Mouse (Mus musculus): Measurements from ENCODE around the gene Aldh8a1. TPM values are rescaled to one million over a fixed set of nuclear protein-coding genes. Genes with fewer than 3 reads are reported as not detected.
A peak's percentile ranks its signal among the peaks of the same experiment; 100 is the strongest.

The Aldh8a1 gene
- total and polyA plus RNA-seq, 2 experiments = 309 to 384 TPM

DNA sequence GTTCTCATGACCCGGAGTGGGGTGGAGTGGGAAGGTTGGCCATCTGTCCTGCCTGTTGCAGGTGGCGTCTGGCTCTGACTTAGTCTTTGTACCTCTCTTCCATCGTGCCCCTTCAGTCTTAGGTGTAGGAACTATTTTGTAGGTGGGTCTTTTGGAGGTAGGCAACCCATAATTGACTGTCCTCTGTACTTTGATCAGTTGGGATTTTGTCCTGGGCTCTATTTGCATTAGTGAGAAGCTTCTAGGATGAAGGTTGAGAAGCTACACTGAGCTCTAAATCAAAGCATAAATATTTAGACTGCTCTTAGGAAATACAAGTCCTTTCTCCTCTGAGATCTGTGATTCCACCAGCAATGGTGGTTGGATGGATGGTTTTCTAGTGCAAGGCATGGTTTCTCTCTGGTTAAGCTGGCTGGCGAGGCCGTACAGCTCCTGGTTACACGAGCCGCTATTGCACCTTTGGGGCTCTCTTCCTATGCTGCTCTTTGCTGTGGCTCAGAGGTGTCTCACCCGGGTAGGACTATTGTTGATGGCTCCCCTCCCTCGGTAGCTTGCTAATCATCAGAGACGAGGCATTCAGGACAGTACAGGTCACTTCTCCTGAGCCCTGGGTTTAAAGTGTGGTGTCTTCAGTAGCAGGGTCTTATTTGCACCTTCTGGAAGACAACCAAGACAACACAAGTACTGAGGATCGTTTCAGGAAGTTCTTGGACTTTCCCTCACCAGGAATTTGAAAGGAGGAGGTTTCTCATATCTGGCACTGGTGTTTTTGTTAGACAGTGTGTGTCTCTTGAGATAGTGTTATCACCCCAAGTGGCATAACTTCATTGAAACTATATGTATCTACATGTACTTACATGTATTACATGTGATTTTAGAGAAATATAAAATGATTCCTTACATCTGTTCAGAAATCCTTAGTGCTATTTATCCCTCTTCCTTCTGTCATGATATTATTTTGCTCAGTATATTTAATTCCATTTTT lies 26.3 kb upstream of the Aldh8a1 start:
- Histone ChIP-seq H3K4me1 (ENCODE audit: control insufficient read depth, insufficient read depth, low read length) (peaks cover 9% of the 10 kb centered on the region; the same call in 1 of the 2 replicates), H3K79me2 (ENCODE audit: control insufficient read depth, insufficient read depth, low read length) (no peaks in the 10 kb centered on the region), H3K36me3 (ENCODE audit: control insufficient read depth, insufficient read depth, low read length) (peaks cover 37% of the 10 kb centered on the region), H3K4me3 (ENCODE audit: insufficient read depth, low read depth, low read length) (no peak overlapping the region), H3K27ac (replicated peaks; ENCODE audit: insufficient read depth, low read depth, low read length) (peak overlapping the region; percentile 44), H3K27me3 (ENCODE audit: control insufficient read depth, insufficient read depth, low read length) (no peaks in the 10 kb centered on the region), H3K9ac (ENCODE audit: low read depth, low read length) (no peak overlapping the region)
- DNase-seq (ENCODE audit: extremely low read depth, low read depth, low spot score) = peak; percentile 80
- TF ChIP-seq POLR2A (IDR thresholded peaks at IDR 0.05; ENCODE audit: extremely low read depth, insufficient read depth, low read length) (no peak), CTCF (IDR thresholded peaks at IDR 0.05; ENCODE audit: low read depth, low read length) (no peak)
- WGBS = 63% methylated on average over 11 of the region's 11 CpGs

GRCm38 (mm10) chr10:21351766-21352165 lies 25.3 kb upstream of the Aldh8a1 start:
- H3K27me3 ChIP-seq (ENCODE audit: control insufficient read depth, insufficient read depth, low read length) = no peaks in the 10 kb centered on the region
- H3K36me3 ChIP-seq (ENCODE audit: control insufficient read depth, insufficient read depth, low read length) = peaks cover 38% of the 10 kb centered on the region
- no peak overlapping the region for H3K27ac ChIP-seq (replicated peaks; ENCODE audit: insufficient read depth, low read depth, low read length)
- no peaks in the 10 kb centered on the region for H3K79me2 ChIP-seq (ENCODE audit: control insufficient read depth, insufficient read depth, low read length)
- no peak overlapping the region for H3K9ac ChIP-seq (ENCODE audit: low read depth, low read length)
- 70% methylated on average over 12 of the region's 12 CpGs for WGBS
- TF ChIP-seq POLR2A (IDR thresholded peaks at IDR 0.05; ENCODE audit: extremely low read depth, insufficient read depth, low read length) (no peak), CTCF (IDR thresholded peaks at IDR 0.05; ENCODE audit: low read depth, low read length) (no peak)
- H3K4me3 ChIP-seq (ENCODE audit: insufficient read depth, low read depth, low read length) = no peak overlapping the region
- H3K4me1 ChIP-seq (ENCODE audit: control insufficient read depth, insufficient read depth, low read length) = peaks cover 9% of the 10 kb centered on the region; the same call in 1 of the 2 replicates
- DNase-seq (ENCODE audit: extremely low read depth, low read depth, low spot score) = no peak

DNA sequence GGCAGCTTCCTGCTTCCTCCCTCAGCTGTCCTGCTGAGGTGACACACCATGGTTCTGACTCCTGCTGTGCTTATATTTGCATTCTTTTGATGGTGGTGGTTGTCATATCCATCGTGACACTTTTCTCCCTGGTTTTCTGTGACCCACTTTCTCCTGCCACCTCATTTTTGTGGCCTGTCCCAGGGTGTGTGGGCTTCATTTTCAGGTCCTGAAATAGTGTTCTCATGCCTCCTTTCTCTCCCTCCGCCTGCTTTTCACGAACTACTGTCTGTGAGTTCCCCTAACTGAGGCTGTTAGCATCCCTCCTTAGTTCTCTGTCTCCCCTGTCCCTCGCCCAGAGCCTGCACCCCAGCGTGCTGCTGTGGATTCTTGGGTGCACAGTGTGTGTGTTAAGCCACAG lies 23.2 kb upstream of the Aldh8a1 start:
- H3K36me3 ChIP-seq (ENCODE audit: control insufficient read depth, insufficient read depth, low read length) = peaks cover 44% of the 10 kb centered on the region
- no peak for TF ChIP-seq CTCF (IDR thresholded peaks at IDR 0.05; ENCODE audit: low read depth, low read length)
- no peak for TF ChIP-seq POLR2A (IDR thresholded peaks at IDR 0.05; ENCODE audit: extremely low read depth, insufficient read depth, low read length)

GRCm38 (mm10) chr10:21354506-21354905 lies 22.6 kb upstream of the Aldh8a1 start:
- H3K27ac ChIP-seq (replicated peaks; ENCODE audit: insufficient read depth, low read depth, low read length) = no peak overlapping the region
- peaks cover 9% of the 10 kb centered on the region; the same call in 1 of the 2 replicates for H3K4me1 ChIP-seq (ENCODE audit: control insufficient read depth, insufficient read depth, low read length)
- WGBS = 96% methylated on average over 7 of the region's 7 CpGs
- no peak overlapping the region for H3K4me3 ChIP-seq (ENCODE audit: insufficient read depth, low read depth, low read length)
- no peaks in the 10 kb centered on the region for H3K79me2 ChIP-seq (ENCODE audit: control insufficient read depth, insufficient read depth, low read length)
- no peak overlapping the region for H3K9ac ChIP-seq (ENCODE audit: low read depth, low read length)
- H3K36me3 ChIP-seq (ENCODE audit: control insufficient read depth, insufficient read depth, low read length) = peaks cover 50% of the 10 kb centered on the region
- H3K27me3 ChIP-seq (ENCODE audit: control insufficient read depth, insufficient read depth, low read length) = no peaks in the 10 kb centered on the region
- TF ChIP-seq CTCF (IDR thresholded peaks at IDR 0.05; ENCODE audit: low read depth, low read length) = no peak
- TF ChIP-seq POLR2A (IDR thresholded peaks at IDR 0.05; ENCODE audit: extremely low read depth, insufficient read depth, low read length) = no peak
- no peak for DNase-seq (ENCODE audit: extremely low read depth, low read depth, low spot score)

More for the DNA sequence above, 23.2 kb upstream of the Aldh8a1 start:
- Histone ChIP-seq H3K79me2 (ENCODE audit: control insufficient read depth, insufficient read depth, low read length) (no peaks in the 10 kb centered on the region), H3K27me3 (ENCODE audit: control insufficient read depth, insufficient read depth, low read length) (no peaks in the 10 kb centered on the region), H3K4me3 (ENCODE audit: insufficient read depth, low read depth, low read length) (no peak overlapping the region), H3K4me1 (ENCODE audit: control insufficient read depth, insufficient read depth, low read length) (peaks cover 9% of the 10 kb centered on the region; the same call in 1 of the 2 replicates), H3K9ac (ENCODE audit: low read depth, low read length) (no peak overlapping the region), H3K27ac (replicated peaks; ENCODE audit: insufficient read depth, low read depth, low read length) (no peak overlapping the region)
- WGBS = 79% methylated on average over 5 of the region's 5 CpGs
- no peak for DNase-seq (ENCODE audit: extremely low read depth, low read depth, low spot score)

GRCm38 (mm10) chr10:21357986-21358385 lies 19.1 kb upstream of the Aldh8a1 start:
- TF ChIP-seq CTCF (IDR thresholded peaks at IDR 0.05; ENCODE audit: low read depth, low read length) = no peak
- no peak for TF ChIP-seq POLR2A (IDR thresholded peaks at IDR 0.05; ENCODE audit: extremely low read depth, insufficient read depth, low read length)
- no peaks in the 10 kb centered on the region for H3K4me1 ChIP-seq (ENCODE audit: control insufficient read depth, insufficient read depth, low read length)
- peaks cover 54% of the 10 kb centered on the region for H3K36me3 ChIP-seq (ENCODE audit: control insufficient read depth, insufficient read depth, low read length)
- no peak overlapping the region for H3K4me3 ChIP-seq (ENCODE audit: insufficient read depth, low read depth, low read length)
- no peak for DNase-seq (ENCODE audit: extremely low read depth, low read depth, low spot score)
- no peak overlapping the region for H3K9ac ChIP-seq (ENCODE audit: low read depth, low read length)
- H3K79me2 ChIP-seq (ENCODE audit: control insufficient read depth, insufficient read depth, low read length) = no peaks in the 10 kb centered on the region
- no peaks in the 10 kb centered on the region for H3K27me3 ChIP-seq (ENCODE audit: control insufficient read depth, insufficient read depth, low read length)
- WGBS = 93% methylated on average over 8 of the region's 8 CpGs
- no peak overlapping the region for H3K27ac ChIP-seq (replicated peaks; ENCODE audit: insufficient read depth, low read depth, low read length)

- DNase-seq (ENCODE audit: extremely low read depth, low read depth, low spot score) = no peak
- no peak overlapping the region for H3K4me3 ChIP-seq (ENCODE audit: insufficient read depth, low read depth, low read length)
- no peaks in the 10 kb centered on the region for H3K27me3 ChIP-seq (ENCODE audit: control insufficient read depth, insufficient read depth, low read length)
- no peak overlapping the region for H3K9ac ChIP-seq (ENCODE audit: low read depth, low read length)
- no peak for TF ChIP-seq POLR2A (IDR thresholded peaks at IDR 0.05; ENCODE audit: extremely low read depth, insufficient read depth, low read length)
- no peak for TF ChIP-seq CTCF (IDR thresholded peaks at IDR 0.05; ENCODE audit: low read depth, low read length)
- no peaks in the 10 kb centered on the region for H3K4me1 ChIP-seq (ENCODE audit: control insufficient read depth, insufficient read depth, low read length)
- no peak overlapping the region for H3K27ac ChIP-seq (replicated peaks; ENCODE audit: insufficient read depth, low read depth, low read length)
- WGBS = 41% methylated on average over 4 of the region's 4 CpGs
- H3K36me3 ChIP-seq (ENCODE audit: control insufficient read depth, insufficient read depth, low read length) = peaks cover 58% of the 10 kb centered on the region
- no peaks in the 10 kb centered on the region for H3K79me2 ChIP-seq (ENCODE audit: control insufficient read depth, insufficient read depth, low read length)
These were observed 18.0 kb upstream of the Aldh8a1 start for GRCm38 (mm10) chr10:21359086-21359485.
